Comparison of ENCODE assay signal across 9 mouse cellular contexts in genomic region chr12:49170097-49170496, GRCm38 (mm10).
A peak's percentile ranks its signal among the peaks of the same experiment; 100 is the strongest.
DNase-seq lines count a peak whose midpoint lies in the region; ATAC-seq lines count a peak whose summit lies in the region.
"Had no signal": no experiment of that assay in that cellular context is flagged by ENCODE, and none has a peak within 500 bp of the region (broad histone marks: within the 10 kb centered on the region; RNA-seq: fewer than 3 reads in every experiment).

No protein-coding gene starts in this region.

- H3K4me2 ChIP-seq in neural tube, embryonic 11.5 days (ENCODE audit: low read depth) = no peak overlapping the region
- H3K4me2 ChIP-seq: liver, embryonic 15.5 days had no signal

- no peaks in the 10 kb centered on the region for H3K27me3 ChIP-seq in neural tube, embryonic 11.5 days (ENCODE audit: control insufficient read depth, insufficient read depth, low read length)
- H3K27me3 ChIP-seq: liver, embryonic 15.5 days had no signal

- WGBS in neural tube, embryonic 11.5 days = 57% methylated on average over 5 of the region's 5 CpGs

- no peak overlapping the region for H3K4me3 ChIP-seq in neural tube, embryonic 11.5 days (ENCODE audit: low read depth, low read length)
- H3K4me3 ChIP-seq: liver, embryonic 15.5 days had no signal

- no peaks in the 10 kb centered on the region for H3K4me1 ChIP-seq in neural tube, embryonic 11.5 days (ENCODE audit: control insufficient read depth, insufficient read depth, low read length)
- H3K4me1 ChIP-seq: liver, embryonic 15.5 days had no signal

- no peaks in the 10 kb centered on the region for H3K36me3 ChIP-seq in neural tube, embryonic 11.5 days (ENCODE audit: control insufficient read depth, insufficient read depth, low read length)
- H3K36me3 ChIP-seq: liver, embryonic 15.5 days had no signal

- DNase-seq in adrenal gland, postnatal 36 days = peak; percentile 3
- no peak for DNase-seq in adrenal gland, adult 8-10 months
- peak; percentile 21 for DNase-seq in neural tube, embryonic 11.5 days (ENCODE audit: low spot score)
- no peak for DNase-seq in neural tube, embryonic 10.5 days (ENCODE audit: extremely low spot score, low spot score)
- DNase-seq in layer of hippocampus, adult 11-12 months (ENCODE audit: low spot score) = peak; percentile 20
- DNase-seq in retina, postnatal 7 days (ENCODE audit: low read depth, low spot score) = peak; percentile 16
- no peak for DNase-seq in gastrocnemius, postnatal 10 days
- no peak for DNase-seq in cerebellum, postnatal 36 days

- H3K9ac ChIP-seq in neural tube, embryonic 11.5 days (ENCODE audit: low read length) = no peak overlapping the region
- H3K9ac ChIP-seq: liver, embryonic 15.5 days had no signal

- no peak for ATAC-seq in neural tube, embryonic 11.5 days (ENCODE audit: insufficient read depth, low FRiP score, low TSS enrichment)

- H3K9me3 ChIP-seq in neural tube, embryonic 11.5 days (ENCODE audit: control insufficient read depth, low read length) = no peaks in the 10 kb centered on the region
- H3K9me3 ChIP-seq: liver, embryonic 15.5 days had no signal

- H3K27ac ChIP-seq in neural tube, embryonic 11.5 days (ENCODE audit: low read depth, low read length) = no peak overlapping the region
- H3K27ac ChIP-seq: liver, embryonic 15.5 days had no signal

Comparison
In these comparisons a context has a peak if more than half of its experiments do, and no peak if none do; other contexts are left out.
1. DNase-seq: peak in adrenal gland, postnatal 36 days (2 of 2), neural tube, embryonic 11.5 days (single experiment), layer of hippocampus, adult 11-12 months (single experiment) and retina, postnatal 7 days (single experiment); none in adrenal gland, adult 8-10 months (single experiment), neural tube, embryonic 10.5 days (single experiment), gastrocnemius, postnatal 10 days (single experiment) and cerebellum, postnatal 36 days (0 of 2).